Mouse (Mus musculus) midbrain, embryonic 11.5 days (tissue): ENCODE measurements around the gene Rnf169. TPM values are rescaled to one million over a fixed set of nuclear protein-coding genes. Genes with fewer than 3 reads are reported as not detected.

ENCODE experiments used
- ATAC-seq: fragments of 200-750 bp; cut with Nextera tagmentation; 2 replicates; pipeline ENCODE4 v1.8.0; 2017; ENCODE audit warnings: moderate TSS enrichment, moderate library complexity; ENCODE audit not compliant: low FRiP score
- DNase-seq: peaks from one replicate; pipeline ENCODE4 v3.0.0; 2015; ENCODE audit warnings: low spot score; ENCODE audit errors: missing footprints
- H3K27ac ChIP-seq: fragments of 300-500 bp; sonication (generic); 2 replicates; pipeline ENCODE4 v1.5.1; 2014; ENCODE audit warnings: low read depth, low read length
- H3K27me3 ChIP-seq: fragments of 300-500 bp; sonication (generic); 2 replicates; pipeline ENCODE4 v1.6.1; 2014; ENCODE audit warnings: mild to moderate bottlenecking, low read length, moderate library complexity, mixed read lengths; ENCODE audit not compliant: control insufficient read depth, insufficient read depth
- H3K36me3 ChIP-seq: fragments of 300-500 bp; sonication (generic); 2 replicates; pipeline ENCODE4 v1.6.1; 2014; ENCODE audit warnings: mild to moderate bottlenecking, low read length, moderate library complexity, mixed read lengths; ENCODE audit not compliant: control insufficient read depth, insufficient read depth
- H3K4me1 ChIP-seq: fragments of 300-500 bp; sonication (generic); 2 replicates; pipeline ENCODE4 v1.6.1; 2014; ENCODE audit warnings: low read length; ENCODE audit not compliant: control insufficient read depth, insufficient read depth
- H3K4me2 ChIP-seq: fragments of 300-500 bp; sonication (generic); 2 replicates; pipeline ENCODE4 v1.6.1; 2014; ENCODE audit warnings: mild to moderate bottlenecking, moderate library complexity
- H3K4me3 ChIP-seq: fragments of 300-500 bp; sonication (generic); 2 replicates; pipeline ENCODE4 v1.5.1; 2014; ENCODE audit warnings: low read depth, low read length
- H3K9ac ChIP-seq: fragments of 300-500 bp; sonication (generic); 2 replicates; pipeline ENCODE4 v1.6.1; 2014; ENCODE audit warnings: low read length
- H3K9me3 ChIP-seq: fragments of 300-500 bp; sonication (generic); 2 replicates; pipeline ENCODE4 v1.6.1; 2016; ENCODE audit warnings: low read length; ENCODE audit not compliant: control insufficient read depth
- WGBS: fragments of 180-500 bp; shearing (Covaris S2); extraction: QIAGEN DNeasy Blood & Tissue Kit; methylation state at CpG from one replicate; pipeline ENCODE4 v1.1.7; 2014; 5-methylcytosine and 5-hydroxymethylcytosine counted together
- polyA plus RNA-seq: library from polyadenylated mRNA; unstranded; fragments of >200 nt; fragmentation: Nextera tagmentation; extraction: Ambion mirVana; gene quantifications from 2 replicates; pipeline ENCODE4 v1.2.1, GENCODE M21; 2014

Gene Rnf169
- polyA plus RNA-seq, 1 experiment from 2014 or later: 6.5 TPM

DNA sequence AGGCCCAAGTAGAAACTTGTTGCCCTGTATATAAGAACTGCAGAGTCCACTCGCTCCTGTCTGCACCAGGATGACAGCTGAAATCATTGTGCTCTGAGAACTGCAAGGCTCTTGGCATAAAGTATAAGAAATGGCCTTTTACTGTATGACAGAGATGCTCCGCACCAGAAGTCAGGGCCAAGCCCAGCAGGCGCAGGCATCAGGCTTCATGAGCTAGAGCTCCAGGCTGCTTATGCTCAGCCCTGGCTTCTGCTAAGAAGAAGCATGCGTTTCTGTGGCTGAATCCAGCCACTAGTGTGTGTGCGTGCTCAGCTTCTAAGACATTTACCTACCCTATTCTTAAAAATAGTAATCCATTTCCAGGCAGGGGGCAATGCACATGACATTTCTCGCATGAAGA is 85.8 kb downstream of the Rnf169 start:
- H3K9me3 ChIP-seq: no peaks in the 10 kb centered on the region
- H3K4me3 ChIP-seq: no peak overlapping the region
- H3K4me2 ChIP-seq: no peak overlapping the region
- DNase-seq: no peak
- no peak for ATAC-seq
- no peaks in the 10 kb centered on the region for H3K36me3 ChIP-seq
- no peak overlapping the region for H3K9ac ChIP-seq
- no peaks in the 10 kb centered on the region for H3K27me3 ChIP-seq
- H3K4me1 ChIP-seq: no peaks in the 10 kb centered on the region
- H3K27ac ChIP-seq: no peak overlapping the region
- WGBS: 80% methylated on average over 6 of the region's 6 CpGs

DNA sequence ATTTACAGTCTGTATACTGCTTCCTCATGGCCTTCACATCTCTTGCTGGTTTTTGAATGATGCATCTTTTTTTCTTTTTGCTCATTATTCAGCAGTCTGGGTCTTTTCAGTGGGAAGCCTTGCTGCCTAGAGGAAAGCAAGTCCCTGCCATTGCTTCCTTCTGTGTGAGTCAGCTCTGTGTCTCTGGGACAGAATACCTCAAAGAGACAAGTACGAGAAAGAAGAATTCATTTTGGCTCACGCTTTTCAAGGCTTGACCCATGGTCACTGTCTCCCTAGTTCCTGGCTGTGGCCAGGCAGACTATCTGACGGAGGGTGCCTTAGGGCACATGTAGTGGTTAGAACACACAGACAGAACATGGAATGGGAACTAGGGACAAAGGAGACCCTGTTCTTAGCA is 86.3 kb downstream of the Rnf169 start:
- DNase-seq: no peak
- Histone ChIP-seq H3K9ac (no peak overlapping the region), H3K27ac (no peak overlapping the region), H3K27me3 (no peaks in the 10 kb centered on the region), H3K4me1 (no peaks in the 10 kb centered on the region), H3K36me3 (no peaks in the 10 kb centered on the region), H3K4me3 (no peak overlapping the region), H3K4me2 (no peak overlapping the region), H3K9me3 (no peaks in the 10 kb centered on the region)
- 84% methylated on average over 3 of the region's 3 CpGs for WGBS
- ATAC-seq: no peak

DNA sequence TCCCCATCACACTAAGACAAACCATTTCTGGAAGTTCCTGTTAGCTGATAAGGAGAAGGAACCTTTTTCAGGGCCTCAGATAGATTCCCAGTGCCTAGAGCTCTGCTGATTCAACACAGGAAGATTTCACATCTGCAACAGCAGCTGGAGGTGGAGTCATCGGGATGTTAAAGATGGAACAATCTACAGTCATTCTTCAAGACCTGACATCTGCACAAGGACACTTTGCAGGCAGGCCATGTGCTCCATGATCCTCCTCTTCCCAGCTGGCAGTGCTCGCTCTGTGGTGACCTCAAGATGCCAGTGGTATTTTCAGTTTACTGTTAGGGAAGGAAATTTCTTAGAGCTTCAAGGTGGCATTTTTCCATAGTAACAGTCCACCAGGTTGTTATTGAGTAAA is 87.9 kb downstream of the Rnf169 start:
- no peaks in the 10 kb centered on the region for H3K27me3 ChIP-seq
- H3K4me1 ChIP-seq: no peaks in the 10 kb centered on the region
- WGBS: 93% methylated on average over 2 of the region's 2 CpGs
- H3K36me3 ChIP-seq: no peaks in the 10 kb centered on the region
- H3K9ac ChIP-seq: no peak overlapping the region
- no peak for ATAC-seq
- no peak for DNase-seq
- no peak overlapping the region for H3K27ac ChIP-seq
- H3K4me2 ChIP-seq: no peak overlapping the region
- H3K4me3 ChIP-seq: no peak overlapping the region
- H3K9me3 ChIP-seq: no peaks in the 10 kb centered on the region

DNA sequence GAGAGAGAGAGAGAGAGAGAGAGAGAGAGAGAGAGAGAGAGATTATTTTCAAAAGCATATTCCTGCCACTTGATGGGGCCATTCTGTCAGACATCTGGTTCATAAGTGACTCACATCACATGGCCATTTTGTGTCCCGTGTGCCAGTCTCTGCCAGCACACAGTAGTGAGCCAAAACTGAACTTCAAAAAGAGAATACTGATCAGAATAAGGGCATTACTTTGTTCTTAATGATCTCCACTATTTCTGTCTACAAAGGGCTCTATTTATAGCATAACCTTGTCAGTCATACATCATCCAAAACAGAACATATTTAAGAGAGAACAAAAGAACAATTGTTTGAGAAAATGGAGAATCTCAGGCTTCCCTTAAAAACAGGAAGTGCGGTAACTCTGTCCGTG is 88.8 kb downstream of the Rnf169 start:
- Histone ChIP-seq H3K9me3 (no peaks in the 10 kb centered on the region), H3K27ac (no peak overlapping the region), H3K4me1 (no peaks in the 10 kb centered on the region), H3K4me3 (no peak overlapping the region), H3K36me3 (no peaks in the 10 kb centered on the region), H3K9ac (no peak overlapping the region), H3K27me3 (no peaks in the 10 kb centered on the region), H3K4me2 (no peak overlapping the region)
- ATAC-seq (no peak), DNase-seq (no peak)
- 87% methylated on average over 3 of the region's 3 CpGs for WGBS

DNA sequence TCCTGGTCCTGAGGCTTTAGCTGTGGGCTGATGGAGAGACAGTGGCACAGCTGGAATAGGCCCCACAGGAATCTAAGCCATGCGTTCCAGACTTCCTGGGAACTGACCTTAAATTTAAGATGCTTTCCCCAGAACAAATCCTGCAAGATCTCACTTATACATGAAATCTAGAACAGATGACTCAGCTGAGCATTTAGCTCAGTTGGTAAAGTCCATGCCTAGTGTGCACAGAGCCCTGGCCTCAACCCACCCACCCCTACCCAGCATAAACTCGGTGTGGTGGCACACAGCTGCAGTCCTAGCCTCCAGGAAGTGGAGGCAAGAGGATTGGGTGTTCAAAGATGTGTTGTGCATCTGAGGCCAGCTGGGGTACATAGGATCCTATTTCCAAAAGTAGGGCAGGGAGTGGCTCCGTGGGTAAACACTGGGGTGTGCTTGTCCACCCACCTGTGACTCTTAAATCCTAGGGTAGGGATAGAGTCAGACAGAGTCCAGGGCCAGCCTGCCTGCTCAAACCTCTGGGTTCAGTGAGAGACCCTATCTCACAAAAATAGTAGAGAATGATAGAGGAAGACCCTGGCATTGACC is 90.0 kb downstream of the Rnf169 start:
- DNase-seq (no peak), ATAC-seq (no peak)
- Histone ChIP-seq H3K4me3 (no peak overlapping the region), H3K27ac (no peak overlapping the region), H3K36me3 (no peaks in the 10 kb centered on the region), H3K4me1 (peaks cover 6% of the 10 kb centered on the region; the same call in 1 of the 2 replicates), H3K4me2 (no peak overlapping the region), H3K27me3 (no peaks in the 10 kb centered on the region), H3K9me3 (no peaks in the 10 kb centered on the region), H3K9ac (no peak overlapping the region)
- 68% methylated on average over 3 of the region's 3 CpGs for WGBS

DNA sequence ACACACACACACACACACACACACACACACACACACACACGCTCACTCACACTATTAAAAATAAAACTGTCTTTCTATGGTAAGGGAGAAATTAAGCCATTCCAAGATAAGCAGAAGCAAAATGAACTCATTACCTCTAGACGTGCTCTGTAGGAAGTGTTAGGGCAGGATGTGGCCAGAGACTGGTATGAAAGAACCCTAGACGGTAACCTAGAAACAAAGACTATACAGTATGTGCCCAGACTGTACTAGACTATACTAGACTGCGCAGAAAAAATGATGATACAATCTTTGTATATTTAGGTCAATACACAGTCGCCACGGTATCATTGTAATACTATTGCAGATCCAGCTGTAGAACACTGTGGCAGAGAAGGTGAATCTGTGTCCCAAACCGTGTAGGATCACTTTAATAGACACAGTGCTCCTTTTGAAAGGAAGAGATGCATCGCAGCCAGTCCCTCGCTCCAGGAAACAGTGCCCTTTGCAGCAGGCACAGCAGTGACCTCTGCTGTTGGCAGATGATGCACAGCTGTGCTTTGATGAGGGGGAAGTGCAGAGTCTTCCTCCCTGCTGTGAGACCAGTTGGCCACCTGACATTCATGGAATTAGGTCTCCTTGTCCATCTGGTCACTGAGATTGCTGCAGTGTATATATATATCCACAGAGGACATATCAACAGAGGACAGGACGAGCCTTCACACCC is 90.9 kb downstream of the Rnf169 start:
- Histone ChIP-seq H3K27me3 (no peaks in the 10 kb centered on the region), H3K27ac (no peak overlapping the region), H3K4me1 (peaks cover 6% of the 10 kb centered on the region; the same call in 1 of the 2 replicates), H3K4me3 (no peak overlapping the region), H3K4me2 (no peak overlapping the region), H3K9me3 (no peaks in the 10 kb centered on the region), H3K9ac (no peak overlapping the region), H3K36me3 (no peaks in the 10 kb centered on the region)
- WGBS: 48% methylated on average over 10 of the region's 10 CpGs
- DNase-seq (no peak), ATAC-seq (no peak)

DNA sequence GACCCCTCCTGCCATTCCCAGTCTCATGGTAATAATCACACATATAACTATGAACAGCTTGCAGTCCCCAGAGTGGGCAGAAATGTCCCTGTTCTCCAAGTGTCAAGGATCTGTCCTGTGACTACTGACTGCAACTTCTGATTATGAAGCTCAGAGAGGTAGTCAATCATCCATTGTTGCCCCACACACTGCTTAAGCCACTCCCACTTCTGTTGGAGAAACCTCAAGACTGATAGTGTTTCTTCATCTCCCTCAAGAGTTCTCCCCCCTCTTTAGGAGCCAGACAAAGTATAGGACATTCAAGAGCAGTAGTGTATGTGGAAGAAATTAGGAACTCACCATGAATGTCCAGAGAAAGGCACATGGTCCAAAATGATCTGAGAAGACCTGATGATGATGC is 92.5 kb downstream of the Rnf169 start:
- DNase-seq (no peak), ATAC-seq (no peak)
- no peaks in the 10 kb centered on the region for H3K9me3 ChIP-seq

DNA sequence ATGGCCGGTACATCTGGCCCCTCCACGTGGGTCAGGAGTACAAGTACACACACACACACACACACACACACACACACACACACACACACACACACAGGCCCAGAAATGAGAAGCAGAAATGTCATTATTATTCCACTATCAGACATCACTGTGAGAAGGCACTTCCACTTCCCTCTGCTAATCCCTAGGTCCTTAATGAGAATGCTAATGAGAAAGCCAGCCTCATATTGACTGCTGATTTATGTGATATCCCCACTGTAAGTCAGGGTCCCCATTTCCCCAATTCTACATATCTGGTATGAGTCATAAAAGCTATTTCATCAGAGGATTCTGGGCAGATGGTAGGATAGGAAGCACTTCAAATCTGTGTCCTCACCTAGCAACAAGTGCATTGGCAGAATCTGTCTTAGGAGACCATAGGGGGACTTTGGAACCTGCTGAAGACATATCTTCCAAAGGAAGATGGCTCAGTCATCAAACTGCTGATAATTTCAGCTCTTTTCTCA is 93.0 kb downstream of the Rnf169 start:
- H3K4me3 ChIP-seq: no peak overlapping the region
- H3K27ac ChIP-seq: no peak overlapping the region
- ATAC-seq: no peak
- no peaks in the 10 kb centered on the region for H3K36me3 ChIP-seq
- 82% methylated on average over 2 of the region's 2 CpGs for WGBS
- DNase-seq: no peak
- no peaks in the 10 kb centered on the region for H3K9me3 ChIP-seq
- H3K4me2 ChIP-seq: no peak overlapping the region
- H3K4me1 ChIP-seq: peaks cover 6% of the 10 kb centered on the region; the same call in 1 of the 2 replicates
- no peak overlapping the region for H3K9ac ChIP-seq
- no peaks in the 10 kb centered on the region for H3K27me3 ChIP-seq

More for the DNA sequence above, 92.5 kb downstream of the Rnf169 start:
- Histone ChIP-seq H3K27me3 (no peaks in the 10 kb centered on the region), H3K4me3 (no peak overlapping the region), H3K36me3 (no peaks in the 10 kb centered on the region), H3K27ac (no peak overlapping the region), H3K4me1 (peaks cover 6% of the 10 kb centered on the region; the same call in 1 of the 2 replicates), H3K9ac (no peak overlapping the region), H3K4me2 (no peak overlapping the region)

DNA sequence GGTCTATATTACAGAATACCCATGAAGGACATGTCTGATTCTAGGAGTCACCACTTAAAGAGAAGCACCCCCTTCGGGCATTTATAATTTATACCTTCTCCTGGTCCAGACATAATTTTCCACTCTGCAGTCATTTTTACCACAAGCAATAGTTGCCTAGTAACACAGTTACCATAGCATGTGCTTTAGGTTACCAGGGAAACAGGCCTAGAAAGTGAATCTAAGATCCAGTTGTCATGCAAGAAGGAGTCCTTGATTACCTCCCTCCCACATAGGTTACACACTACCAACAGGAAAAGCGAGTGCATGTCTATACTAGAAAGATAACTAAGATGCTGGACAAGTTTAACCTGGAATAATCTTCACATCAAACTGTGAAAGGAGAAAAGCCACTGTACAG is 102.0 kb downstream of the Rnf169 start:
- Histone ChIP-seq H3K36me3 (no peaks in the 10 kb centered on the region), H3K9me3 (no peaks in the 10 kb centered on the region), H3K27me3 (no peaks in the 10 kb centered on the region), H3K4me2 (no peak overlapping the region), H3K9ac (no peak overlapping the region), H3K4me1 (no peaks in the 10 kb centered on the region), H3K27ac (no peak overlapping the region), H3K4me3 (no peak overlapping the region)
- DNase-seq: no peak
- ATAC-seq: no peak
- 71% methylated on average over 2 of the region's 2 CpGs for WGBS
